Mouse (Mus musculus) thymus, adult 2 months (tissue): ENCODE data around the gene Btbd9.

Experiments
- CTCF ChIP-seq: fragments of 200-500 bp; IDR thresholded peaks from 2 replicates; pipeline ENCODE4 v1.5.1; 2012; ENCODE audit warnings: mild to moderate bottlenecking, control low read depth, low read length, moderate library complexity, borderline replicate concordance; ENCODE audit not compliant: control insufficient read depth, poor library complexity, insufficient read depth; ENCODE audit errors: extremely low read depth
- POLR2A ChIP-seq: fragments of 200-500 bp; IDR thresholded peaks from 2 replicates; pipeline ENCODE4 v1.6.1; 2012; ENCODE audit warnings: mild to moderate bottlenecking, low read length, control low read depth, moderate library complexity; ENCODE audit not compliant: control insufficient read depth, poor library complexity, insufficient read depth; ENCODE audit errors: extremely low read depth

DNA sequence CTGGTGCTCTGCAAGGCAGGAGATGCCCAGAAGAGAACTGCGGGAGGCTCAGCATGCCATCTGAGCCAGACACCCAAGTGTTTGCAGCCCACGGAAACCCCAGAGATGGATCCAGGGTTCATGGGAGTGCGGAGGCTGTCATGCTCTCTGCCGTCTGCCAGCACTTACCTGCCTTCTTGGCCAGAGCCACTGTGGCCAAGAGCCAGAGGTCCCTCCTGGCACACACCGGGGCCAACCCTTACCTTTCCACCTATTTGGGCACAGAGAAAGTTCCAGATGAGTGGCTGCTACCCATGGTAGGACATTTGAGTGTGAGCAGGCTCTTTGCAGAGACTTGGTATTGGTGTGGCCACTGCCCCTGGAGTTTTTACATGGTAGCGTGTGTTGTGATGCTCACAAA is 365.4 kb downstream of the Btbd9 start:
- TF ChIP-seq CTCF (no peak), POLR2A (no peak)
